Mouse (Mus musculus): ENCODE results near the gene Slc5a4b.
A peak's percentile ranks its signal among the peaks of the same experiment; 100 is the strongest.

Gene Slc5a4b

DNA sequence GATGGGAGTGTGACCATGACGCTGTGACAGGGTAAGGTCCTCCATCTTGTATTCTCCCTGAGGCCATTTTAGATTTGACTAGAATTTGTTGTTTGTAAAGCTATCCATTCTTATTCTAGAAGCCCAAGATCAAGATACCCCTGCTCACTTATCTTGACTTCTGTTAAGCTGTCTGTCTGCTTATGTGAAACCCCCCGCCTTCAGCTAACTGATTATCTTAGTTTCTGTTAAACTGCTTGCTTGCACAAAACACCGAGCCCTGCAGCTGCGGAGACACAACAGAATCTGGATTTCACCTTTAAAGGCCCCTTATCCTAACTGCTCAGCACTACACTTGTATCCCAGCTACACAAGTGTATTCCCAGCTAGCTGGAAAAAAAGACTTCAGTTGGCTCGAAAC, 73.8 kb downstream of the Slc5a4b start:
- DNase-seq (ENCODE audit: low spot score): no peak

DNA sequence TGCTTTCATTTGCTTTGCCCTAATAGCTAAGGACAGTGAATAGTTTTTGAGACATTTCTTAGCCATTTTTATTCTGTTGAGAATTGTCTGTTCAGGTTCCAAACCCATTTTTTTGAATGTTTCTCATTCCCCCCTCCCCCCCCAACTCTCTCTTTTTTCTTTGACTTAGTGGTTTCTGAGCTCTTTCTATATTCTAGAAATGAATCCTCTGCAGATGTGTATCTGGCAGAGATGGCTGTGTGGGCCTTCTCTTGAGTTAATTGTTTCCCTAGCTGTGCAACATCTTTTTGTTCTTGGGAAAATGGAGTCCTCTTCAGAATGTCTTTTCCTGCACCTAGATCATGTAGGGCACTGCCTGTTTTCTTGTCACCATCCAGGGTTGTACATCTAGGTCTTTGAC, 75.5 kb downstream of the Slc5a4b start:
- no peak for DNase-seq (ENCODE audit: low spot score)

DNA sequence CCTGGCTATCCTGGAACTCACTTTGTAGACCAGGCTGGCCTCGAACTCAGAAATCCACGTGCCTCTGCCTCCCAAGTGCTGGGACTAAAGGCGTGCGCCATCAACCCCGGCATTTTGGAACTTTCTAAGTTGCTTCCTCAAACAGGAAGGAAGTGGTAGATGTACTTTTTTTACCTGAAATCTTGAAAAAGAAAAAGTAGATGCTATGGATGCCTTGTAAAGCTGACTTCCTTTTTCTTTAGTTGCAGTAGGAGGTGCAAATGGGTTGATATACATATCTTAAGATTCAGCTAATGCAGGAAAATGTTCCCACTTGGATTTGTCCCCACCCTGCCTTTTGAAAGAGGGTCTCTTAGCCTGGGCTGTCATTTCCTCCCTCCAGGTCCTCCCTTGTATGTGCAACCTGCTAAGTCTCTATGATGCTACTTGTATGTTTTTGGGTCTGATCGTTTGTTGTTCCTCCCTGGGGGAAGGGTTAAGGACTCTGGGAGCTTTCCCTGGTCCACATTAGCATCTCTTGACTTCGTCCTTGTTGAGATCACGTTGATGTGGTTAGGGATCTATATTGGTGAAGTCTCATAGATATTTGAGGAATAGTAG, 76.7 kb downstream of the Slc5a4b start:
- DNase-seq (ENCODE audit: low spot score): peak; percentile 26

DNA sequence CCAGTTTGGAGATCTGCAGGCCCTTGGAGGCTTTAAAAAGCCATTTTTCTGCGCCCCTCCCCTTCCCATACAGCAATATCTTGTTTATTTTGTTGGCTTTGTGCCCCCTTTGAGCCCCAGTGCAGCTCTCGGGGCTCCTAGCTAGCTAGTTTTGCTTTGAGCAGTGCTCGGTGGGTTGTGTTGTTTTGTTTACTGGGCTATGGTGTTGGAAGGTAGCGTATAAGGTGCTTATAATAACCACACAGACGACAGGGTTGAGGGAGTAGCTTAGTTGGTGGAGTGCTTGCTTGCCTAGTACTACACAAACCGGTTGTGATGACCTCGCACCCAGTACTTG, 77.7 kb downstream of the Slc5a4b start:
- DNase-seq (ENCODE audit: low spot score): peak; percentile 7

DNA sequence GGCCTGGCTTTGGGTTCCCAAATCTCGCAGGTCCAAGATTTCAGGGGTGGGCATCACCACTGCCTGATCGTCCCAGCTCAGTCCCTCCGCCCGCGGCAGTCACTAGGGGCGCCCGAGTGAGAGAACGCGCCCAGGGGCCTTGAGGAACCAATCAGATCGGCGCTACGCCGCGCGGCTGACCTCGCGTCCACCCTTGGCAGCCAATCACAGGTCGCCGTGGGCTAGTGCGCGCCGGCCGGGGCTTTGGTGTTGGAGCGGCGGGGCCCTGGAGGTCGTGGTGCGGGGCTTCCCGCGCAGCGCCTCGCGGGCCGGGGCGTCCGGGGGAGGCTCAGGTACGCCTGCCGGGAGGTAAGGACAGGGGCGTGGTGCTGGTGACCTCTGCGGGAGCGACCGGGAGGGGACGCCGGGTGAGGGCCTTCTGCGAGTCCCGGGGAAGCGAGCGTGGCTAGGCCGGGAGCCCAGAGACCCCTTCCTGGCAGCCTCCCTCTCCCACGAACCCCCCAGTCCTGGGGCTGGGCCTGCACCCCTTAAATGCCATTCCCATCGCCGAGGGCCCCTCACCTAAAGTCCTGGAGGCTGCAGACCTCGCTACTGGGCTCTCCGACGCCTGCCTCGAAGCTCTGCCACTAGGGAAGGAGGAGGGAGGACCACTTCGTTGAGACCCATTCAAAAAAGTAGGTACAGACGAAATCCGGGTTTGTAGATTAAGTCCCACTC, 78.2 kb downstream of the Slc5a4b start, which contains the start of gene Zfp280b:
Gene Zfp280b, plus strand, starts transcription at position 249 of the 717 bp plus-strand sequence.
- DNase-seq (ENCODE audit: low spot score): peak; percentile 88

DNA sequence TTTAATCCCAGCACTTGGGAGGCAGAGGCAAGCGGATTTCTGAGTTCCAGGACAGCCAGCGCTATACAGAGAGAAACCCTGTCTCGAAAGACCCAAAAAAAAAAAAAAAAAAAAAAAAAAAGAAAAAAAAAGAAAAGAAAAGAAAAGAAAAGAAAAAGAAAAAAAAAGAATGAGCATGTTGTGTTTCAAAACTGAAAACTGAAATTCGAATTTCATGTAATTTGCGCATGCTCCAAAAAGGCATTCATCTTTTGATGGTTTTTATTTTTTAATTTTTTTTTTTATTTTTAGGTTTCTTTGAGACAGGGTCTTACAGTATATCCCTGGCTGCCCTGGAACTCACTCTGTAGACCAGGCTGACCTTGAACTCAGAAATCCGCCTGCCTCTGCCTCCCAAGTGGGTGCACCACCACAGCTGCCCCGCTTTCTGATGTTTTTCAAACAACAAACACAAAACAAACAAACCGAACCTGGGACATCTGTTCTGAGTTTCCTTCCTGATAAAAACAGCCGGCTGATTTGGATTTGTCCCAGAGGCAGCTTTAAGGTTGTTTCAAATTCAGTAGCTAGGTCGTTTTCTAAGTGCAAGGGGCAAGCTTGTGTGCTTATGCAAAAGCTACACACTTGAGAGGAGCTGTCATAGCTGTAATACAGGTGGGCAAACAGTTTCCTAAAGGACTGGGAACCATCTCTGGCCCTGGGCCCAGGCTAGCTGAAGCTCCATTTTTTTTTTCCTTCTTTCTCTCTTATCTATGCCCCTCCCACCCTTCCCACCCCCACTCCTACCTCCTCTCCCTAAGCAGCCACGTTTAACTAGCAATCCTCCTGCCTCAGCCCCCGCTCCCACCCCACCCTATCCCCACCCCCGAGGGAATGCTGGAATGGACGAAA, 79.0 kb downstream of the Slc5a4b start:
- no peak for DNase-seq (ENCODE audit: low spot score)

DNA sequence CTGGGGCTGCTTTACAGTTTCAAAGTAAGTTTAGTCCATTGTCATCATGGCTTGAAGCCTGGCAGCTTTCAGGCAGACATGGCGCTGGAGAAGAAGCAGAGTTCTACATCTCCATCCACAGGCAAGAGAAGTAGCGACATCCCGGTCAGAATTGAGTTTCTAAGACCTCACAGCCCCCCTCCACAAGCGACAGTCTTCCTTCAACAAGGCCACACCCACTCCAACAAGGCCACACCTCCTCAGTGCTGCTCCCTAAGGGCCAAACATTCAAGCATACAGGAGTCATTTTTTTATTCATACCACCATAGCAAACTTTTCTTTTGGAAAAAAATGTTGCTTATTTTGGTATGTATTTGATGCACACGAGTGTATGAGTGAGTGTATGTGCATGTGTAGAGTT, 80.3 kb downstream of the Slc5a4b start:
- no peak for DNase-seq (ENCODE audit: low spot score)

DNA sequence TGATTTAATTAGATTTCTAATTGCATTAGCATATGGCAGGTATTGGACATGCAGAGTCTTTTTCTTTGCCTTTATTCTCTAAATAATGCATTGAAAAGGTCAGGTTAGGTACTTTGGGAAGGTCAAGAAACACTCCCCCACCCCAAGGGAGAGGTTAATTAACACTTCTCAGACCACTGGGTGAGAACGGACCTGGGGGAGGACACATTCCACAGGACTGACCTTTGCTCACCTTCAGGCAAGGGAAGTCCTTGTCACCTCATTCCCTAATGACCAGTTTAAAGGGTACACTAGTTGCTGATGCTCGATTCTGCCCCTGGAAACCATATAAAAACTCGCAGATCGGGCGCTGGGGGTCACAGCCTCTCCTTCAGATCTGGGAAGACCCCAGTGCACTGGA, 81.5 kb downstream of the Slc5a4b start:
- no peak for DNase-seq (ENCODE audit: low spot score)

DNA sequence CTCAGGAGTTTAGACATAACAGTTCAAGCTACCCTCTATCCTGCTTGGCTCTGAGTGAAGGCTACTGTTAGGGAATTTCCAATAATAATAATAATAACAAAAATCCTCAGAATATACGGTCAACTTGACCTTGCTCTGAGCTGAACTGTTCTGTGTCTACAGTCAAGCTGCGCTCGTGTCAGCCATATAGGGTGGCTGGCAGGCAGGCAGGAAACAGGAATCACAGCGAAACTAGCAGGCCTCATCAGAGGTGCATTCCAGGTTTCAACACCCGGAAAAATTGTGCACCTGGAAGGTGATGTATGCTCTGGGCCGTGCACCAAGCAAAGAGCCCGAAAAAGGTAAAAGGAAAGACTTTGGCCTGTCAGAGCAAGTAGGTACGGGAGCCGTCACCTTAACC, 82.4 kb downstream of the Slc5a4b start:
- no peak for DNase-seq (ENCODE audit: low spot score)

DNA sequence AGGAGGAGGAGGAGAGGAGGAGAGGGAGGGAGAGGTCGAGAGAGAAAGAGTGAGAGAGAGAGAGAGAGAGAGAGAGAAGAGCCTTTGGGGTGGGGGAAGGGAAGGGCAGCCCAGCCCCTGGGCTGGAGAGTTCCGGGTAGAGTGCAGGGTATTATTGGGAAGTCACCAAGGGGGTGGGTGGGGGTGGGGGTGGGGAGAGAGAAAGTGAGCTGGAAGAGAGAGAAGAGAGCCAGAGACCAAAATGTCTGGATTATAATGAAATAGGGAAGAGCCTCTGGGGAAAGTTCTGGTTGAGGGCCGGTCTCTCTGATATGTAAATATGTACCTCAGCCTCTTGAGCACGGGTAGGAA, 82.8 kb downstream of the Slc5a4b start:
- DNase-seq (ENCODE audit: low spot score): no peak

DNA sequence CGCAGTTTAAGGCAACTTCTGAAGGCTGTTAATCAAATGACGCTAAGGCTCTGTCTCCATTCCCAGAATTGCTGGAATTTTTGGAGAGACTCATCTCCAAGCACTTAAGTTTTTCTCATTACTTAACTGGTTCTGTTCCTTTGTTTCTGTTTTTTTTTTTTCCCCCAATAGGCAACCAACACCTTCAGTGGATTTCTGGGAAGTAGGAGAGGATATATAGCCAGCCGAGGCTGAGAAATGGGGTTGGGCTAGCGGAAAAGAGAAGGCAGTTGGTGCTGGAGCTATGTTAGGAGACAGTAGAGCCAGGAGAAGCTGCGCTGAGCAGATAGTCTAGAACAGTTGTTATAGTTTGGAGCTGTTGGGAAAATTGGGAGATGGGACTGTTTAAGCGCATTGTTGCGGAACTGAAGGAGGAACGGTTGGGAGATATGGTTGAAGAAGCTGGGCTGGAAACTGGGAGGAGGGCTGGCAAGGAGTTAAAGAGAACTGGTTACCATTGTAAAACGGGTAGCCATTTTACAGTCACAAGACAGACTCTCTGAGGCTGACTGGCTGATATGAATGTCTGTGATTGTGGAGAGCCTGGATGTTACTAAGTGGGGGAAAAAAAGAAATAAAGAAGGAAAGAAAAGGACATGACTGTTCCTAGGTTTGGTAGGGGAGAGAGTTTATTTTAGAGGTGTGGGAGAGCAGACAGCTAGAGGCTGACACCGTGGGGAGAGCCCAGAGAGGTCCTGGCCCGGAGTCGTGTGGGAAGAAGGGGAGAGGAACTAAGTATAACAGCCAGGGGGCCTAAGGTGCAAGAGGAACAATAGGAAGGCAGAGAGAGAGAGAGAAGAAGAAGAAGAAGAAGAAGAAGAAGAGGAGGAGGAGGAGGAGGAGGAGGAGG, 83.4 kb downstream of the Slc5a4b start:
- no peak for DNase-seq (ENCODE audit: low spot score)

DNA sequence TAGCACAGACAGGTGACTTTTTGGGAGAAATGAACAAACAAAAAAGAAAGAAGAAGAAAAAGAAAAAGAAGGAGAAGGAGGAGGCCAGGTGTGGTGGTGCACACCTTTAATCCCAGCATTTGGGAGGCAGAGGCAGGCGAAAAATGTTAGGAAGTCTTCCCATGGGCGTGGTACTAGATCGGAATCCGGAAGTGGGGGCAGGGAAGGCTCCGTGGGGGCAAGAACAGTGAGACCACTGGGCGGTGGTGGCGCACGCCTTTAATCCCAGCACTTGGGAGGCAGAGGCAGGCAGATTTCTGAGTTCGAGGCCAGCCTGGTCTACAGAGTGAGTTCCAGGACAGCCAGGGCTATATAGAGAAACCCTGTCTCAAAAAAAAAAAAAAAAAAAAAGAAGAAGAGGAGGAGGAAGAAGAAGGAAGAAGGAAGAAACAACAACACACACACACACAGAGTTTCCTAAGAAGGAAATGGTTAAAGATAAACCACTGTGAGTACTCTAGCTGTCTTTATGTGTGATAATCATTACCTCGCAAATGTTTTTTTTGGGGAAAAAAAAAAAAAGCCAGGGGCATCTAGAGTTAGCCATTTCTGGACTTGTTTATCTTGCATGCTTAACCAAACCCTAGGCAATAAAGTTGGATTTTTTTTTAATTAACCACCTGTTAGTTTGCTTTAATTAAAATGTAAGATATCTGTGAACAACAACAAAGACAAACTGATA, 85.1 kb downstream of the Slc5a4b start:
- no peak for DNase-seq (ENCODE audit: low spot score)

DNA sequence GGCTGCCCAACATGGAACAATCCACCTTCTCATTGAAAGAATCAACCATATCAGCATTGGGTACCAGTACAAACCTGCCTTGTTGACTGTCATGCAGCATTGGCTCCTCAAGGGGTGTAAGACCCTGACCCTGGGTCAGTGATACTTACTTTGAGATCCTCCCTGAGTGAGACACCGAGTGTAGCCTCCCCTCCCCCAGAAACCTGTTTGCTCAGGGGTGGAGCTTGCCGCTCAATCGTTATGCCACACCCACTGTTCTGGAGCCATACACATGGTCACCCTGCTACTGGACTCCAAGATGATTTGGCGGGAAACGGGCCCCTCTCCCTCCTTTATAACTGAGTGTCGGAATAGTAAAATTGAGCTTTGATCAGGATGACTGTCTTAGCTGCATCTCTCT, 86.8 kb downstream of the Slc5a4b start:
- no peak for DNase-seq (ENCODE audit: low spot score)

DNA sequence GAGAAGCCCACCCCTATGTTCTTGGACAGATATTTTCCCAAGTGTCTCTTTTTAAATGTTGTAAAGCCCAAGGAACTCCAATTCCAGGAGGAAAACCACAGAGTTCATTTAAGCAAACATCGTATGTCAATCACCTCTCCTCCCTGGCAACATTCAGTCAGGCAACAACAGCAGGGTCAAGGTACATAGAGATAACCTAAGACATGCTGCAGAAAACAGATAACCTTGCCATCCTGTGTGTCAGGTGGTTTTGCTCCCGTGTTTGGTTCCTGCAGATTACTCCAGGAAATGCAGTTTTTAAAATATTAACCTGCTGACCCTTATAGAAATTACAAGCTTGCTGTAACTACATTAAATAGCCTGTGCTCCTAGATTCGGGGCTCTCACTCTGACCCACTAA, 89.0 kb downstream of the Slc5a4b start:
- DNase-seq (ENCODE audit: low spot score): no peak

DNA sequence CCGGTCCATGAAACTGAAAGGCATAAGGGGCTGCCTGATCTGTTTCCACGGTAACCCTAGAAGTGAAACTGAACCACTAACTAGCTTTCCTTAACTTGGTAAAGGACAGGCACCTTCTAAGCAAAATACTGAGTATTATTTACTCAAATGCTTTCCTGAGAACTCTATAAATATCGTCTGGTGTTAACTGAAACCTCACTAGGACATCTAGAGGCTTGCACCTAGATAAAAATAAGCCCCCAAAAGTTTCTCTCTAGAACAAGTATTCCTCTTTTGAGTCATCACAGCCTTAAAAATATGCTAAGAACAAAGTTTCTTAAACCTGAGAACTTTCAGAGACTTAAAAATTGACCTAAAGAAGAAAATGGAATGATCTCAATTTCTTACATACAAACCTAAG, 93.9 kb downstream of the Slc5a4b start:
- no peak for DNase-seq (ENCODE audit: low spot score)

DNA sequence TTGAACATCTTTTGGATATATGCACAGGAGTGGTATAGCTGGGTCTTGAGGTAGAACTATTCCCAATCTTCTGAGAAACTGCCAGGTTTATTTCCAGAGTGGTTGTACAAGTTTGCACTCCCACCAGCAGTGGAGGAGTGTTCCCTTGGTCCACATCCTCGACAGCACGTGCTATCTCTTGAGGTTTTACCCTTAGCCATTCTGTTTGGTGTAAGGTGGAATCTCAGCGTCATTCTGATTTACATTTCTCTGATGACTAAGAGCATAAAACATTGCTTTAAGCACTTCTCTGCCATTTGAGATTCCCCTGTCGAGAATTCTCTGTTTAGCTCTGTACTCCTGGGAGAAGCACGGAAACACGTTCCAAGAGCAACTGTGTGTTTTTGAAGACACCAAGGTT, 97.8 kb downstream of the Slc5a4b start:
- no peak for DNase-seq (ENCODE audit: low spot score)

DNA sequence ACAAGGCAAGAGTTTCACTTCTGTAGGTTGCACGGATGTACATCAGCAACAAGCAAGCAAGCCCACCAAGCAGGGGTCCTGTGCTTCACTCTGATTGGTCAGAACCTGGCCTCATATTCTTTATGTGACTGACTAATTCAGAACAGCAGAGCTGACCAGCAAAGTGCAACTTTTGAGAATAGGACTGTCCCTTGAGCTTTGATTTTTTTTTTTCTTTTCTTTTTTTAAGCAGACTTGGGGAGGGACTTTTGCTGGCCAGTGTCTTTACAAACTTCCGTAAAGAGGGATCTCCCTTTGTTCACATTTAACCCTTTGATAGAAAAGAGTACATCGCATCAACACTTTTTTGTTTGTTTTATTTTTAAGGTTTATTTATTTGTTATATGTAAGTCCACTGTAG, 100.9 kb downstream of the Slc5a4b start:
- DNase-seq (ENCODE audit: low spot score): no peak
